Mouse (Mus musculus) lung, postnatal 14 days (tissue): ENCODE results near the gene Dnajc28.
"Not testable (repeated sequence)": the region's sequence is repeated elsewhere in the genome, so short reads cannot be mapped to it uniquely, and the experiment has no call there.

Experiments used
- DNase-seq: peaks from one replicate; pipeline ENCODE4 v3.0.0; 2021

Gene Dnajc28

GRCm38 (mm10) chr16:91618511-91619501 lies at the start of gene Dnajc28:
TSS of gene Dnajc28 (minus strand) at chr16:91619026.
- peak; percentile 82 for DNase-seq

- no peak for DNase-seq
These were observed 45.0 kb upstream of the Dnajc28 start for GRCm38 (mm10) chr16:91663795-91664194.

GRCm38 (mm10) chr16:91662336-91662735 lies 43.5 kb upstream of the Dnajc28 start:
- no peak for DNase-seq

GRCm38 (mm10) chr16:91661397-91661796 lies 42.6 kb upstream of the Dnajc28 start:
- DNase-seq = no peak

- no peak for DNase-seq
These were observed 41.0 kb upstream of the Dnajc28 start for GRCm38 (mm10) chr16:91659798-91660197.

GRCm38 (mm10) chr16:91658471-91658870 lies 39.6 kb upstream of the Dnajc28 start:
- no peak for DNase-seq

- no peak for DNase-seq
These were observed 38.5 kb upstream of the Dnajc28 start for GRCm38 (mm10) chr16:91657285-91657684.

GRCm38 (mm10) chr16:91655285-91655684 lies 36.5 kb upstream of the Dnajc28 start:
- DNase-seq = no peak

GRCm38 (mm10) chr16:91652191-91652590 lies 33.4 kb upstream of the Dnajc28 start:
- no peak for DNase-seq

- DNase-seq = no peak
These were observed 31.0 kb upstream of the Dnajc28 start for GRCm38 (mm10) chr16:91649781-91650180.

GRCm38 (mm10) chr16:91649246-91649645 lies 30.4 kb upstream of the Dnajc28 start:
- no peak for DNase-seq

- DNase-seq = peak; percentile 88
These were observed 29.4 kb upstream of the Dnajc28 start for GRCm38 (mm10) chr16:91648220-91648550.

- DNase-seq = peak; percentile 95
These were observed 28.8 kb upstream of the Dnajc28 start, which contains the start of gene Son for GRCm38 (mm10) chr16:91647461-91648219. TSS of gene Son (plus strand) at chr16:91647506.

GRCm38 (mm10) chr16:91646681-91647419 lies 28.0 kb upstream of the Dnajc28 start, which contains the start of gene Gart:
TSS of gene Gart (minus strand) at chr16:91646952.
- peak; percentile 94 for DNase-seq

GRCm38 (mm10) chr16:91645995-91646602 lies 27.3 kb upstream of the Dnajc28 start:
- no peak for DNase-seq

GRCm38 (mm10) chr16:91645420-91645819 lies 26.6 kb upstream of the Dnajc28 start:
- DNase-seq = not testable (repeated sequence)

- no peak for DNase-seq
These were observed 26.1 kb upstream of the Dnajc28 start for GRCm38 (mm10) chr16:91644901-91645300.

- no peak for DNase-seq
These were observed 21.3 kb upstream of the Dnajc28 start for GRCm38 (mm10) chr16:91640171-91640570.

- DNase-seq = no peak
These were observed 20.8 kb upstream of the Dnajc28 start for GRCm38 (mm10) chr16:91639636-91640035.

GRCm38 (mm10) chr16:91639161-91639560 lies 20.3 kb upstream of the Dnajc28 start:
- no peak for DNase-seq

- DNase-seq = no peak
These were observed 14.8 kb upstream of the Dnajc28 start for GRCm38 (mm10) chr16:91633641-91634040.

- no peak for DNase-seq
These were observed 14.1 kb upstream of the Dnajc28 start for GRCm38 (mm10) chr16:91632940-91633339.
